22 mouse cellular contexts compared by ENCODE assay signal in genomic region chr17:10198231-10198630, GRCm38 (mm10).
"Had no signal": no experiment of that assay in that cellular context is flagged by ENCODE, and none has a peak within 500 bp of the region (broad histone marks: within the 10 kb centered on the region; RNA-seq: fewer than 3 reads in every experiment).

No protein-coding gene starts in this region.

- H3K9ac ChIP-seq: limb, embryonic 12.5 days; limb, embryonic 15.5 days; liver, embryonic 14.5 days; liver, postnatal 0 days; lung, embryonic 15.5 days; midbrain, embryonic 13.5 days; stomach, embryonic 15.5 days had no signal

- ATAC-seq: intestine, postnatal 0 days; liver, postnatal 0 days; midbrain, embryonic 13.5 days; midbrain, embryonic 16.5 days had no signal

- H3K36me3 ChIP-seq: midbrain, embryonic 13.5 days; stomach, embryonic 15.5 days had no signal

- DNase-seq: kidney, adult 2 months; kidney, postnatal 25 days; left cerebral cortex, postnatal 4 days; liver, postnatal 0 days; lung, postnatal 36 days; retina, postnatal 1 day; right cerebral cortex, postnatal 25 days; spleen, adult 18-20 months; thymus, adult 18-20 months; thymus, postnatal 36 days had no signal

- H3K27me3 ChIP-seq: limb, embryonic 12.5 days; limb, embryonic 15.5 days; lung, embryonic 15.5 days; megakaryocyte, embryonic 14.5 days; midbrain, embryonic 13.5 days; stomach, embryonic 15.5 days had no signal

- H3K9me3 ChIP-seq: limb, embryonic 15.5 days; lung, embryonic 15.5 days; stomach, embryonic 15.5 days had no signal

- H3K4me1 ChIP-seq: limb, embryonic 12.5 days; limb, embryonic 15.5 days; lung, embryonic 15.5 days; megakaryocyte, embryonic 14.5 days; midbrain, embryonic 10.5 days; midbrain, embryonic 13.5 days; stomach, embryonic 15.5 days had no signal

- H3K4me2 ChIP-seq: limb, embryonic 12.5 days; limb, embryonic 15.5 days; liver, embryonic 11.5 days; lung, embryonic 15.5 days; midbrain, embryonic 13.5 days; stomach, embryonic 15.5 days had no signal

- H3K4me3 ChIP-seq: limb, embryonic 12.5 days; limb, embryonic 15.5 days; lung, embryonic 15.5 days; megakaryocyte, embryonic 14.5 days; midbrain, embryonic 10.5 days; midbrain, embryonic 13.5 days; stomach, embryonic 15.5 days had no signal

- H3K27ac ChIP-seq: kidney, postnatal 0 days; limb, embryonic 12.5 days; limb, embryonic 15.5 days; liver, embryonic 14.5 days; lung, embryonic 15.5 days; midbrain, embryonic 10.5 days; midbrain, embryonic 13.5 days; stomach, embryonic 15.5 days had no signal
